Mouse (Mus musculus) adrenal gland, adult 2 months (tissue): ENCODE measurements around the gene Zfp512. TPM values are rescaled to one million over a fixed set of nuclear protein-coding genes. Genes with fewer than 3 reads are reported as not detected.

Source experiments
- polyA plus RNA-seq: library from polyadenylated mRNA; depleted of rRNA; stranded (reverse); fragments of >200 nt; gene quantifications from 2 replicates; pipeline ENCODE4 v1.2.3, GENCODE M21; 2012; rRNA removed
- total RNA-seq, 2 experiments: library from RNA; stranded (reverse); gene quantifications; 2 replicates each; pipeline ENCODE4 v1.2.3; 2021

Gene Zfp512
- total and polyA plus RNA-seq, 3 experiments = 4.9 to 22.2 (median 14.2) TPM

Other genes with a start within 250 kb of the Zfp512 start
- 100 to 1,000 TPM; 105 TPM for gene Ppm1g, start 231.7 kb upstream of the Zfp512 start, total RNA-seq
- gene Ppm1g, start 231.7 kb upstream of the Zfp512 start, polyA plus RNA-seq = 174 and 197 TPM in 2 replicates
- gene Nrbp1, start 211.6 kb upstream of the Zfp512 start, total RNA-seq = 10 to 100 TPM; 78.2 to 84.9 TPM
- gene Nrbp1, start 211.6 kb upstream of the Zfp512 start, polyA plus RNA-seq = 180 and 229 TPM in 2 replicates
- gene Gm9970, start 211.2 kb upstream of the Zfp512 start, total RNA-seq = not detected
- 3.7 and 3.9 TPM in 2 replicates for gene Gm9970, start 211.2 kb upstream of the Zfp512 start, polyA plus RNA-seq
- gene Krtcap3, start 200.7 kb upstream of the Zfp512 start, total RNA-seq = 1 to 10 TPM; 2.2 to 4.5 TPM
- gene Krtcap3, start 200.7 kb upstream of the Zfp512 start, polyA plus RNA-seq = 13.3 and 13.6 TPM in 2 replicates
- gene Ift172, start 161.3 kb upstream of the Zfp512 start, total RNA-seq = 10 to 100 TPM; 28.9 to 38.1 TPM
- gene Ift172, start 161.3 kb upstream of the Zfp512 start, polyA plus RNA-seq = 29.5 and 30.1 TPM in 2 replicates
- gene Fndc4, start 156.4 kb upstream of the Zfp512 start, total RNA-seq = 10 to 100 TPM; 11.1 to 20.8 TPM
- gene Fndc4, start 156.4 kb upstream of the Zfp512 start, polyA plus RNA-seq = 25.0 and 28.6 TPM in 2 replicates
- under 1 TPM in 1 of 2 experiments, not detected in 1; 0.61 TPM for gene Gckr, start 155.0 kb upstream of the Zfp512 start, total RNA-seq
- gene Gckr, start 155.0 kb upstream of the Zfp512 start, polyA plus RNA-seq = 0.13 and 0.20 TPM in 2 replicates
- gene 4930548H24Rik, start 33.3 kb downstream of the Zfp512 start, total RNA-seq = under 1 TPM in 1 of 2 experiments, not detected in 1; 0.14 TPM
- gene 4930548H24Rik, start 33.3 kb downstream of the Zfp512 start, polyA plus RNA-seq = not detected in 2 replicates
- 10 to 100 TPM; 28.6 to 36.3 TPM for gene Gpn1, start 42.3 kb downstream of the Zfp512 start, total RNA-seq
- gene Gpn1, start 42.3 kb downstream of the Zfp512 start, polyA plus RNA-seq = 38.4 and 48.8 TPM in 2 replicates
- 10 to 100 TPM; 27.9 to 31.2 TPM for gene Slc4a1ap, start 74.6 kb downstream of the Zfp512 start, total RNA-seq
- 13.9 and 16.4 TPM in 2 replicates for gene Slc4a1ap, start 74.6 kb downstream of the Zfp512 start, polyA plus RNA-seq
- gene Supt7l, start 75.4 kb downstream of the Zfp512 start, total RNA-seq = 10 to 100 TPM; 15.7 to 20.1 TPM
- 11.7 and 13.0 TPM in 2 replicates for gene Supt7l, start 75.4 kb downstream of the Zfp512 start, polyA plus RNA-seq
- gene Mrpl33, start 144.5 kb downstream of the Zfp512 start, total RNA-seq = 100 to 1,000 TPM; 294 to 325 TPM
- 21.1 and 31.6 TPM in 2 replicates for gene Mrpl33, start 144.5 kb downstream of the Zfp512 start, polyA plus RNA-seq
- 10 to 100 TPM; 10.3 to 15.5 TPM for gene Rbks, start 245.2 kb downstream of the Zfp512 start, total RNA-seq
- 2.2 and 5.0 TPM in 2 replicates for gene Rbks, start 245.2 kb downstream of the Zfp512 start, polyA plus RNA-seq
- gene Babam2, start 245.3 kb downstream of the Zfp512 start, total RNA-seq = 100 to 1,000 TPM in 1 of 2 experiments, 10 to 100 TPM in 1; 90.5 to 177 TPM
- 63.4 and 88.1 TPM in 2 replicates for gene Babam2, start 245.3 kb downstream of the Zfp512 start, polyA plus RNA-seq